Mouse (Mus musculus) lung, postnatal 4 days (tissue): ENCODE data around the gene Shisa9.
A peak's percentile ranks its signal among the peaks of the same experiment; 100 is the strongest.

ENCODE experiments used
- DNase-seq, 2 experiments: peaks; one replicate each; pipeline ENCODE4 v3.0.0; 2021

The Shisa9 gene

GRCm38 (mm10) chr16:12072573-12072972, 88.7 kb downstream of the Shisa9 start:
- DNase-seq: no peak

- DNase-seq: peak; percentile 21 to 71
Measured at GRCm38 (mm10) chr16:12076270-12076669, 92.4 kb downstream of the Shisa9 start.

GRCm38 (mm10) chr16:12076700-12077099, 92.8 kb downstream of the Shisa9 start:
- DNase-seq: no peak

- no peak for DNase-seq
Measured at GRCm38 (mm10) chr16:12083082-12083481, 99.2 kb downstream of the Shisa9 start.

- no peak for DNase-seq
Measured at GRCm38 (mm10) chr16:12090604-12091235, 106.8 kb downstream of the Shisa9 start.

GRCm38 (mm10) chr16:12093253-12093652, 109.3 kb downstream of the Shisa9 start:
- no peak for DNase-seq

GRCm38 (mm10) chr16:12094784-12095315, 110.9 kb downstream of the Shisa9 start:
- DNase-seq: no peak

GRCm38 (mm10) chr16:12095365-12095764, 111.5 kb downstream of the Shisa9 start:
- DNase-seq: no peak

GRCm38 (mm10) chr16:12108436-12108835, 124.5 kb downstream of the Shisa9 start:
- no peak for DNase-seq

- DNase-seq: no peak
Measured at GRCm38 (mm10) chr16:12110851-12111437, 127.0 kb downstream of the Shisa9 start.

GRCm38 (mm10) chr16:12114396-12114795, 130.5 kb downstream of the Shisa9 start:
- peak; percentile 13 to 37 for DNase-seq

GRCm38 (mm10) chr16:12115040-12115856, 131.3 kb downstream of the Shisa9 start:
- no peak for DNase-seq

- no peak for DNase-seq
Measured at GRCm38 (mm10) chr16:12116926-12117325, 133.0 kb downstream of the Shisa9 start.

- no peak for DNase-seq
Measured at GRCm38 (mm10) chr16:12119463-12119862, 135.6 kb downstream of the Shisa9 start.

GRCm38 (mm10) chr16:12129782-12130181, 145.9 kb downstream of the Shisa9 start:
- DNase-seq: no peak

- DNase-seq: peak in 1 of 2 experiments; percentile 24
Measured at GRCm38 (mm10) chr16:12146666-12147065, 162.8 kb downstream of the Shisa9 start.

GRCm38 (mm10) chr16:12151986-12152385, 168.1 kb downstream of the Shisa9 start:
- no peak for DNase-seq

GRCm38 (mm10) chr16:12154476-12154875, 170.6 kb downstream of the Shisa9 start:
- DNase-seq: no peak

GRCm38 (mm10) chr16:12173482-12174041, 189.6 kb downstream of the Shisa9 start:
- DNase-seq: no peak

- DNase-seq: no peak
Measured at GRCm38 (mm10) chr16:12178031-12178430, 194.1 kb downstream of the Shisa9 start.

GRCm38 (mm10) chr16:12189739-12190138, 205.8 kb downstream of the Shisa9 start:
- no peak for DNase-seq

- no peak for DNase-seq
Measured at GRCm38 (mm10) chr16:12196841-12197240, 212.9 kb downstream of the Shisa9 start.

GRCm38 (mm10) chr16:12197611-12198010, 213.7 kb downstream of the Shisa9 start:
- peak in 1 of 2 experiments; percentile 20 for DNase-seq
